Mouse (Mus musculus) adrenal gland, postnatal 10 days (tissue): Measurements from ENCODE around the gene Avpr1b. TPM values are rescaled to one million over a fixed set of nuclear protein-coding genes. Genes with fewer than 3 reads are reported as not detected.

Source experiments
- DNase-seq: peaks from one replicate; pipeline ENCODE4 v3.0.0; 2021; ENCODE audit warnings: mixed read lengths
- long read RNA-seq, 2 experiments: library from polyadenylated mRNA; stranded (forward); transcript quantifications; one replicate each; pipeline ENCODE4 v2.0.0; 2021
- total RNA-seq, 2 experiments: library from RNA; stranded (reverse); gene quantifications; 2 replicates each; pipeline ENCODE4 v1.2.3; 2021

Avpr1b gene
- total RNA-seq, result under 1 TPM; 0.12 to 0.15 TPM
- long read RNA-seq, experiment 1, result 0 reads
- long read RNA-seq, experiment 2, result 0 reads

GRCm38 (mm10) chr1:131598905-131599304, at the start of gene Avpr1b:
Gene Avpr1b, plus strand, starts transcription at chr1:131599239.
- no peak for DNase-seq

DNA sequence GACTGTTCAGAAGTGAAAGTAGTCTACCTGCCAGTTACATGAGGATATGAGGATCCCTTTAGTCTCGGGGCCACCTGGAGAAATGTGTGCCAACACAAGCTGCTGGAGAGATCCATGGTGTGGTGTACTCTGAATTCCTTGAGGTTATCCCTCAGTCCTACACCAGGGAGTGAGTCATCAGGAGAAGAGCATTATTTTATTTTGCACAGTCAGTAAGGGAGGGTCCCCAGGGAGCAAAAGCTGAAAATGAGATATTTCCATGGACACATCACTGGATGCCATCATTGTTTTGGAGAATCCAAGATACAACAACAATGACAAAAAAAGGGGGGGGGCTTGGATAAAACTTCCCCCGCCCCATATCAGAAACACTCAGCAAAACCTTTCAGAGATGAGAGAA, 47.1 kb upstream of the Avpr1b start:
- DNase-seq, result no peak

DNA sequence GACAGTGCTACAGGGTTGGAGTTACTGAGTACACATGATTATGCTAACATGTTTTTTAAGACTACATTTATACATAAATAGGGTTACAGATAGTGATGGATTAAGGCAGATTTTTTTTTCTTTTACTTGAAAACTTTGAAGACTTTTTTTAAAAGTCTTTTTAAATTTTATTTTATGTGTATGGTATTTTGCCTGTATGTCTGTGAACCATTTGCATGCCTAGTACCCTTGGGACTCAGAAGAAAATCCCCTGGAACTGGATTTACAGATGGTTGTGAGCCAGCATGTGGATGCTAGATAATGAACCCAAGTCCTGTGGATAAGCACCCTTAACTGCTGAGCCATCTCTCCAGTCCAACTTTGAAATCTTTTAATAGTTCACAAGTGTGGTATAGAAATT, 45.6 kb upstream of the Avpr1b start:
- DNase-seq, result no peak

DNA sequence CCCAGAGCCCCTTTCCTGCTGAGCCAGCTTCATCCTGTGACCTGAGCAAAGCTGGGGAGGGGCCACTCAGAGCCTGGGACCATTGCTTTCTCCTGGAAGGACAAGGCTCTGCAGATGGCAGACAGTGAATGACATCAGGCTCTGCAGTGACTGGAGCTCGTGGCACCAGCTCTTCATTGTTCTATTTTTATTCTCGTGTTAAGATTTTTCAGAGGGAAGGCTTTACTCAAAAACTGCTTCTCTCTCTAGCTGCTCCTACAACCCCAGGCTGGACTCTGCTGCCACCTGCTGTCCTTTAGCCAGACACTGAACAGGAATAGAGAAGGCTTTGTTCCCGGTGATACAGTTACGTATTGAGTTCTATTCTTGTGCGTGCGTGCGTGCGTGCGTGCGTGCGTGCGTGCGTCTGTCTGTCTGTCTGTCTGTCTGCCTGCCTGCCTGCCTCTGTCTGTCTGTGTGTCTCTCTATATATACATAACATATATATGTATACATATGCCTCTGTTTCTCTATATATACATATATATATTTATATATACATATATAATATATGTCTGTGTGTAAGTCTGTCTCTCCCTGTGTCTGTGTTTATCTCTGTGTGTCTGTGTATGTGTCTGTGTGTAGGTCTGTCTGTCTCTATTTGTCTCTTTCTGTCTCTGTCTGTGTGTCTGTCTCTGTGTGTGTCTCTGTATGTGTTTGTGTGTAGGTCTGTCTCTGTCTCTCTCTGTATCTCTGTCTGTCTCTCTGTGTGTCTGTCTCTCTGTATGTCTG, 43.8 kb upstream of the Avpr1b start:
- peak; percentile 85 for DNase-seq

DNA sequence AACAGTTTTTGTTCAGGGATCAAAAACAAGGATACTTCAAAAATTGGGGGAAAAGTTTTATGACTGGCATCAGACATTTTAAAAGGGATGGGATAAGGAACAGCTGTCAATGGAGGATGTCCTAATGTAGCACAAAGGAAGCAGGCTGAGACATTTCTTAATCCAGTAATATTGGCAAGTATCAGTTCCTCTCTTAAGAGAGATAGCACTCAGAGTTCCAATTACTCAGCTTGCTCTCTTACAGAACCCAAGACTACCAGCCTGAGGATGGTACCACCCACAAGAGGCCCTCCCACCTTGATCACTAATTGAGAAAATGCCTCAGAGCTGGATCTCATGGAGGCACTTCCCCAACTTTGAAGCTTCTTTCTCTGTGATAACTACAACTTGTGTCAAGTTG, 38.5 kb upstream of the Avpr1b start:
- DNase-seq, result no peak

DNA sequence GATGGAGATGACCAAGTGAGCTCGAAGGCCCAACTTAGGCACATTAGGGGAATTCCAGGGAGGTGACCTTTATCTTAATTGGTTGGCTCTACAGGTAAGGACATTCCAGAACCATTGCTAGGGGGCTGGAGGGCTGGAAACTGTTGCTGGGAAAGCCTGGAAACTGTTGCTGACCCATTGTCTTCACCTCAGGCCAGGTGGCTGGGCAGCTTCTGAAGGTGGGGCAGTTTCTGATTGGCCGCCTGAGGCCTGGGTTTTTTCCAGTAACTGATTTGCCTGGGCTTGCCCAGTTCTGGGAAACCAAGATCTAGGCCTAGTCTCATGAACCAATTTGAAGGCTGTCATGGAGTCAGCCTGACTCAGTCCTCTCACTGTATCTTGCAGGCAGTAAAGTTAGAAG, 37.0 kb upstream of the Avpr1b start:
- no peak for DNase-seq

DNA sequence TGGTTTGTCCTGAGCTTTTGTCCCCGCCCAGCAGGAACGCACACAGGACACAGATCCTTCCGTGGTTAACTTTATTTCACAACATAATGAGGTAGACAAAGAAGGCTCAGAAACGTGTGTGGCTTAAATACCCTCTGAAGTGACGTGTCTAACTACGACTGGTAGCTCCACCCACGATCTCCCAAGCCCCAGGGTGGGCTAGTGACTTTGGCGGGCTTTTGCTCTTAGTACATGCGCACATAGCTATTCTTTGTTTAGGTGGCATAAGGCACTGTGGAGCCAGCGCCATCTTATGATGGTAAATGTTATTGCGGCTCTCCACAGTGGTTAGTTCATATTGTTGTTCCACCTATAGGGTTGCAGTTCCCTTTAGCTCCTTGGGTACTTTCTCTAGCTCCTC, 33.0 kb upstream of the Avpr1b start:
- DNase-seq, result peak; percentile 13

- DNase-seq, result no peak
Observed at GRCm38 (mm10) chr1:131569721-131570120, 29.3 kb upstream of the Avpr1b start.

DNA sequence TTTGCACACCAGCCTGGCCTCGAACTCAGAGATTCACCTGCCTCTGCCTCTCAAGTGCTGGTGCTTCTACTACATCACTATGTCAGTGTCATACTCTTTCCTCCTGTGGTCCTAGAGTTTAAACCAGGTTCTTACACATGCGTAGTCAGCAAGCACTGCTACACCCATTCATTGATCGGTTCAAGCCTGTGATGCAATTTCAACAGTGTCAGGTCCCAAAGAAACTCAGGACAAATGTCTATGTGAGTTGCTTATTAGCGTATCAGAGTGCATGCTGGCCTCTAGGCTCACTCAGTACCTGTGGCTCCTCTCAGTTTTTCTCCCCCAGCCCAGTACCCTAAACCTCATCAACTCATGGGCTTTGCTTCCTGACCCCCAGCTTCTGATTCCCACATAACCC, 28.6 kb upstream of the Avpr1b start:
- no peak for DNase-seq

GRCm38 (mm10) chr1:131573721-131574120, 25.3 kb upstream of the Avpr1b start:
- peak; percentile 34 for DNase-seq

DNA sequence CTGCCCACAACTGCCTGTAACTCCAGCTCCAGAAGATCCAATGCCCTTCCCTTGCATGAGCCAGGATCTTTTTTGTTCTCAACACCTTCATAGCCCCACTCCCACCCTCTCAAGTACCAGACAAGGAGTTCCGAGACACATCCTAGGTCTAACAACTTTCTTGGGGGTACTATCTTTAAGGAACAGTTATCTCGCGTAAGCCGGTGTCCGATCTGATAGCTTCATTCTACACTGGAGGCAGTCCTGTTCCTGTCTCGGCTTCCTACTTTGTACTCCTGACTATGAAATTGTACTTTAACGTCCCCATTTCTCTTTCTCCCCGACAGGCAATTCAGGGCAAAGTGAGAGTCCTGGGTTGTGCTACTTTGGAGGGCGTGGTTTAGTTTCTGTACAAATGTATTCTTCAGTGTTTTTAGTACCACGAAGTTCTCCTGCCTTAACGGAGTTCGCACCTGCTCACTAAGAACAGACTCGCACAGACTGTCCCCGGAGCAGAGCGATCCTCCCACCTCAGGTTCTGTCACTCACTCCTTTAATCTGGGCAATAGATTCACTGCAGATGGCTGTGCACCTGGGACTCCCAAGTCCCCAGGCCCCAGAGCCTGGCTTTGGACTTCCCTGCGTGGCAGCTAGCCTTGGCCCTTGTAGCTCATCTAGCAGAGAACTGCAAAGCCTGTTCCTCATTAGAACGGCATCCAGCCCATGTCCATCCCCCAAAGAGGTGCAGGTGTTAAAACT, 19.9 kb upstream of the Avpr1b start:
- DNase-seq, result no peak

GRCm38 (mm10) chr1:131580389-131580788, 18.6 kb upstream of the Avpr1b start:
- DNase-seq, result no peak

- no peak for DNase-seq
Observed at GRCm38 (mm10) chr1:131583598-131583997, 15.4 kb upstream of the Avpr1b start.

GRCm38 (mm10) chr1:131586836-131587235, 12.2 kb upstream of the Avpr1b start:
- DNase-seq, result peak; percentile 33

GRCm38 (mm10) chr1:131600314-131600713, 1.3 kb downstream of the Avpr1b start:
- no peak for DNase-seq

DNA sequence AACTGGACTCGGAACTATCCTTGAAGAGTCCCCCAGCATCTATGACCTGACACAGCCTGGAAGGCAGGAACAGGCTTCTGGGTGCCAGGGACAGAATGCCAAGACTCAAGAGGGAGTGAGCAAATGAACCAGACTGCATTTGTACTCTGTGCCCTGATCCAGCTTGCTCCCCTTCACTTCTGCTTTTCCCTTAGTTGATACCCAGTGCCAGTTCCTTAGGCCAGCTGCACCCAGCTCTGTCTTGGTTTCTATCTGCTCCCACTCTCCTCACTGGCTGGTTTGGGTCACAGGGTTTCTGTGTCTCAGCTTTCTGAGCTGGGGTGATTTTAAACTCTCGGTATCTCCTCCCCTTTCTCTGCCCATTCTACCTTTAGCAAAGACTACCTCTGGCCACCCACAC, 7.7 kb downstream of the Avpr1b start:
- no peak for DNase-seq

DNA sequence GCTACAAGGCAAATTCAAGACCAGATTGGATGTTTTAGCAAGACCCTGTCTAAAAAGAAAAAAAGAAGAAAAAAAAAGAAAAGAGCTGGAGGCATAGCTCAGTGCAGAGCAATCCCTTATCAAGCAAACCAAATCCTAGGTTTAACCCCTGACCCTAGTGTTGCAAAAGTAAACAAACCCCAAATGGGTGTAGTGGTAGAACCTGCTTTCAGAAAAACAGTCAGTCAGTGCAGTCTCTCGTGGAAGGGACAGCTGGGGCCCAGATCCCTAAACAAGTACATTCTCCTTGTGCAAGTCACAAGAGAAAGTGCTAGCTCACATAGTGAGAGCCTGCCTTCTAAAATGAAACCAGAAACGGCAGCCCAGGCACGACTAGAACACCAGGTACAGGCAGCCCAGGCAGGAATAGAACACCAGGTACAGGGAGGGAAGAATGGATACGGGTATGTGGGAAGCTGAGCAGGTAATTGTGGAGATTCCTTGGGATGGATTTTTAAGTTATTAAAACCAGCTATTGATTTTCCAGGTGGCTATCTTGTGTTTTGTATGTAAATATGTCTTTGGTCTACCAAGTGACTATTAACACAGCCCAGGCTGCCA, 13.6 kb downstream of the Avpr1b start:
- DNase-seq, result no peak

- peak; percentile 83 for DNase-seq
Observed at GRCm38 (mm10) chr1:131613361-131614133, 14.5 kb downstream of the Avpr1b start.

DNA sequence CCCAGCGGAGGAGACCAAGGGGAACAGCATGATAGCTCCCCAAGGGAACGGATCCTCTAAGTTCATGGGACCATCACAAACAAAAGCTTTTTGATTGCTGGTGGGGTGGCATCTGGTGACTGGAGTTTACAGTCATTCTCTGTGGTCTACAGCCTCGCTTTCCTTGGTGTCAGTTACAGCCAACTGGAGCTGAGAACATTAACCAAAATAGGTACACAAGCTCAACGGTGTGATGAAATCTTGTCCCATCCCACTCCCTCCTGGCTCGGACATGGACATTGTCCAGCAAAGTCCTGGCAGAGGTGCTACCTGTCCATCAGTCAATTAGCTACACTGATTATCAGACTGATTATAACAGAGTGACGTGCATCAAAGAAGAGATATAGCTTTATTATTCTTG, 15.6 kb downstream of the Avpr1b start:
- no peak for DNase-seq

DNA sequence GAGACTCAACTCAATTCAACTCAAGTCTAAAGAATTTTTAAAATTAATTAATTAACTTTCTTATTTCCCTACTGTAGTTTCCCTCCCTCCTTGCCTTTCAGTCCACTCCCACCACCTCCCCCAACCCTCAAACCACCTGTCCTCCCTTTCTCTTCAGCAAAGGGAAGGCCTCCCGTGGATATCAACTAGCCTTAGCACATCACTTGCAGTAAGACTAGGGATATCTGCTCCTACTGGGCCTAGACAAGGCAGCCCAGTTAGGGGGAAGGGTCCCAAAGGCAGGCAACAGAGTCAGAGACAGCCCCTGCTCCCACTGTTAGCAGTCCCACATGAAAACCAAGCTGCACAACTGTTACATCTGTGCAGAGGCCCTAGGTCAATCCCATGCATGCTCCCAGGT, 17.1 kb downstream of the Avpr1b start:
- no peak for DNase-seq

DNA sequence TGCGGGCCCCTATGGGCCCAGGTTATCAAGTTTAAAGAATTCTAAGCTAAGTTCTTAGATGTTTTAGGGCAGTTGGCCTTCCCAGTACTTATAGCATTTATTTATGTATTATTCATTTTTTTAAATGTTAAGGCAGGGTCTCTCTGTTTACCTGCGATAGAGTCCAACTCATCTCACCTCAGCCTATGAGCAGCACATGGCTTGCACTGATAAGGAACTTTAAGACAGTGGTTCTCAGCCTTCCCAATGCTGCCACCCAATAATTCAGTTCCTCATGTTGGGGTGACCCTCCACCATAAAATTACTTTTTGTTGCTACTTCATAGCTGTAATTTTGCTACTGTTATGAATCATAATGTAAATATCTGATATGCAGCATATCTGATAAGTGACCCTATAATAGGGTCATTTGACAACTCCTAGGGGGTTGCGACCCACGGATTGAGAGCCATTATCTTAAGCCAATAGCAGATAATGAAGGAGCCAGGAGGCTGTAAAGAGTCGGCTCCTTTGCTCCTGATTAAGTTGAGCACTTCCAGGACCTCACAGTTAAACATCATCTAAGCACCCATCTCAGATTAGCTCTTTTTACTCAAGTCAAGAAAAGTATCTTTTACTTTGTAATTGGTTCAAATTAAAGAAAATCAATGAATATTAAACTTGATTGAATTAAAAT, 17.6 kb downstream of the Avpr1b start:
- no peak for DNase-seq

DNA sequence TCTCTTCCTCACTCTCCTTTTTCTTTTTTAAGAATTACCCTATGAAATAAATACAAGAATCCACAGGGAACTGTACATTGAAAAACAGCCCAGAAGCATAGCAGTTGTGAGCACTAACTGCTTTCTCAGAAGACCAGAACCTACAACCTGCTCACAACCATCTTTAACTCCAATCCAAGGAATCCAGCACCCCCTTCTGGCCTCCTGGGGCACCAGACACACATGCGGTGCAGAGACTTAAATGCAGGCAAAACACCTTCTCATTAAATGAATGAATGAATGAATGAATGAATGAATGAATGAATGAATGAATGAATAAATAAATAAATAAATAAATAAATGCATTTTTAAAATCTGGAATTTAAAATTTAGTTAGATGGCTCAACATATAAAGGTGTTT, 19.5 kb downstream of the Avpr1b start:
- no peak for DNase-seq
